Mouse (Mus musculus) MEL (cell line): ENCODE data around the gene Vpreb1.

Experiments
- CTCF ChIP-seq, 3 experiments: IDR thresholded peaks in 2 of 3; conservative IDR thresholded peaks in 1 of 3; 2 replicates each; pipeline ENCODE4 v1.5.1; 2011 to 2012; ENCODE audit warnings: low read length in 3 of 3, low read depth in 2 of 3, mild to moderate bottlenecking in 2 of 3, improper control_type of control experiment in 1 of 3, inconsistent platforms in 1 of 3, mixed read lengths in 1 of 3, moderate library complexity in 1 of 3; ENCODE audit not compliant: control insufficient read depth in 1 of 3, insufficient read depth in 1 of 3, poor library complexity in 1 of 3, severe bottlenecking in 1 of 3
- EP300 ChIP-seq, 2 experiments: IDR thresholded peaks; 2 replicates each; pipeline ENCODE4 v1.6.1; 2011; ENCODE audit warnings: improper control_type of control experiment in 2 of 2, low read length in 2 of 2, low read depth in 1 of 2, mild to moderate bottlenecking in 1 of 2
- ETS1 ChIP-seq: IDR thresholded peaks from 2 replicates; pipeline ENCODE4 v1.6.1; 2012; ENCODE audit warnings: low read depth, mild to moderate bottlenecking, inconsistent platforms, low read length, improper control_type of control experiment, moderate library complexity
- GABPA ChIP-seq: IDR thresholded peaks from 2 replicates; pipeline ENCODE4 v1.6.1; 2012; ENCODE audit warnings: low read depth, mild to moderate bottlenecking, inconsistent platforms, low read length, improper control_type of control experiment, moderate library complexity
- MAFK ChIP-seq: IDR thresholded peaks from 2 replicates; pipeline ENCODE4 v1.6.1; 2011; ENCODE audit warnings: low read depth, mild to moderate bottlenecking, low read length, improper control_type of control experiment, borderline replicate concordance
- MXI1 ChIP-seq: IDR thresholded peaks from 2 replicates; pipeline ENCODE4 v1.6.1; 2011; ENCODE audit warnings: mild to moderate bottlenecking, low read depth, low read length, improper control_type of control experiment
- MYB ChIP-seq: IDR thresholded peaks from 2 replicates; pipeline ENCODE4 v1.6.1; 2011; ENCODE audit warnings: mild to moderate bottlenecking, low read depth, low read length, improper control_type of control experiment
- MYC ChIP-seq: IDR thresholded peaks from 2 replicates; pipeline ENCODE4 v1.6.1; 2011; ENCODE audit warnings: low read depth, mild to moderate bottlenecking, low read length, improper control_type of control experiment, moderate library complexity
- NRF1 ChIP-seq: IDR thresholded peaks from 2 replicates; pipeline ENCODE4 v1.6.1; 2014; ENCODE audit warnings: low read depth, mild to moderate bottlenecking, inconsistent platforms, low read length, improper control_type of control experiment, moderate library complexity; ENCODE audit not compliant: poor library complexity, insufficient read depth, severe bottlenecking
- POLR2A ChIP-seq, 2 experiments: IDR thresholded peaks; 2 replicates each; pipeline ENCODE4 v1.6.1; 2011 to 2012; ENCODE audit warnings: low read length in 2 of 2, mild to moderate bottlenecking in 2 of 2, control low read depth in 1 of 2, improper control_type of control experiment in 1 of 2, low read depth in 1 of 2, moderate library complexity in 1 of 2; ENCODE audit not compliant: control insufficient read depth in 1 of 2, insufficient read depth in 1 of 2, poor library complexity in 1 of 2
- SMC3 ChIP-seq: IDR thresholded peaks from 2 replicates; pipeline ENCODE4 v1.6.1; 2011; ENCODE audit warnings: low read depth, low read length, improper control_type of control experiment
- TAL1 ChIP-seq: IDR thresholded peaks from 2 replicates; pipeline ENCODE4 v1.6.1; 2012; ENCODE audit warnings: mild to moderate bottlenecking, inconsistent platforms, low read length, moderate library complexity, mixed read lengths
- USF1 ChIP-seq: IDR thresholded peaks from 2 replicates; pipeline ENCODE4 v1.6.1; 2014; ENCODE audit warnings: low read depth, mild to moderate bottlenecking, inconsistent platforms, low read length, improper control_type of control experiment, moderate library complexity
- ZMIZ1 ChIP-seq: IDR thresholded peaks from 2 replicates; pipeline ENCODE4 v1.6.1; 2012; ENCODE audit warnings: low read depth, mild to moderate bottlenecking, inconsistent platforms, low read length, improper control_type of control experiment, moderate library complexity

- TF ChIP-seq MXI1 = no peak
- no peak for TF ChIP-seq CTCF (IDR thresholded peaks at IDR 0.05 in 2 of 3, conservative IDR thresholded peaks at IDR 0.05 in 1 of 3; ENCODE audit: control insufficient read depth in 1 of 3, insufficient read depth in 1 of 3, low read depth in 2 of 3, low read length in 3 of 3, poor library complexity in 1 of 3, severe bottlenecking in 1 of 3)
- TF ChIP-seq TAL1 = peak; percentile 56
- TF ChIP-seq MAFK = no peak
- TF ChIP-seq MYC = no peak
- TF ChIP-seq POLR2A (IDR thresholded peaks at IDR 0.05; ENCODE audit: control insufficient read depth in 1 of 2, insufficient read depth in 1 of 2, low read depth in 1 of 2, low read length in 2 of 2, poor library complexity in 1 of 2) = no peak
- no peak for TF ChIP-seq NRF1
- TF ChIP-seq ETS1 = no peak
- peak; percentile 63 to 73 for TF ChIP-seq EP300 (IDR thresholded peaks at IDR 0.05; ENCODE audit: low read depth in 1 of 2, low read length in 2 of 2)
- no peak for TF ChIP-seq SMC3
- TF ChIP-seq MYB = peak; percentile 64
- TF ChIP-seq USF1 = no peak
- no peak for TF ChIP-seq ZMIZ1
- no peak for TF ChIP-seq GABPA
Observed at GRCm38 (mm10) chr16:16865217-16865616, 5.4 kb downstream of the Vpreb1 start.
